Mouse (Mus musculus): ENCODE results near the gene Usp47.

- no peak for TF ChIP-seq TCF3 (IDR thresholded peaks at IDR 0.05; ENCODE audit: insufficient read length, low read depth)
- no peak for TF ChIP-seq SRF (IDR thresholded peaks at IDR 0.05; ENCODE audit: control insufficient read depth, insufficient read length, low read depth)
Measured at GRCm38 (mm10) chr7:112158316-112158741, 135.0 kb downstream of the Usp47 start.
